Mouse (Mus musculus): ENCODE measurements around the gene Pbx1. TPM values are rescaled to one million over a fixed set of nuclear protein-coding genes. Genes with fewer than 3 reads are reported as not detected.

The Pbx1 gene
- polyA plus RNA-seq, 1 experiment from 2014 or later = 114 TPM

- DNase-seq = no peak
- H3K9me3 ChIP-seq (ENCODE audit: control insufficient read depth, low read length) = no peaks in the 10 kb centered on the region
- 0 out of 2 replicates have a peak, but pooled peaks have one; percentile 39 for ATAC-seq (ENCODE audit: low FRiP score, low TSS enrichment)
- peaks cover 36% of the 10 kb centered on the region for H3K4me1 ChIP-seq (ENCODE audit: control insufficient read depth, insufficient read depth, low read length)
- peak overlapping the region; percentile 17; the same call in 1 of the 2 replicates for H3K9ac ChIP-seq (replicated peaks; ENCODE audit: low read length)
- peaks cover 9% of the 10 kb centered on the region for H3K36me3 ChIP-seq (ENCODE audit: control insufficient read depth, insufficient read depth, low read length)
- H3K4me3 ChIP-seq (replicated peaks; ENCODE audit: low read depth, low read length) = no peak overlapping the region
- no peaks in the 10 kb centered on the region; the same call in 1 of the 2 replicates for H3K27me3 ChIP-seq (ENCODE audit: control insufficient read depth, insufficient read depth, low read length)
- WGBS = 16% methylated on average over 3 of the region's 3 CpGs
- H3K27ac ChIP-seq (replicated peaks; ENCODE audit: low read depth, low read length) = peak overlapping the region; percentile 70
- peak overlapping the region; percentile 34; the same call in 1 of the 2 replicates for H3K4me2 ChIP-seq (ENCODE audit: low read length)
These were observed 218.5 kb downstream of the Pbx1 start for GRCm38 (mm10) chr1:168213595-168213994.

GRCm38 (mm10) chr1:168210401-168210800, 221.7 kb downstream of the Pbx1 start:
- WGBS = 97% methylated on average over 5 of the region's 5 CpGs
- Histone ChIP-seq H3K4me3 (replicated peaks; ENCODE audit: low read depth, low read length) (no peak overlapping the region), H3K4me1 (ENCODE audit: control insufficient read depth, insufficient read depth, low read length) (peaks cover 21% of the 10 kb centered on the region), H3K36me3 (ENCODE audit: control insufficient read depth, insufficient read depth, low read length) (peaks cover 17% of the 10 kb centered on the region), H3K27me3 (ENCODE audit: control insufficient read depth, insufficient read depth, low read length) (peaks cover 2% of the 10 kb centered on the region; the same call in 1 of the 2 replicates), H3K9ac (replicated peaks; ENCODE audit: low read length) (no peak overlapping the region), H3K9me3 (ENCODE audit: control insufficient read depth, low read length) (no peaks in the 10 kb centered on the region), H3K27ac (replicated peaks; ENCODE audit: low read depth, low read length) (no peak overlapping the region), H3K4me2 (ENCODE audit: low read length) (no peak overlapping the region)
- DNase-seq (no peak), ATAC-seq (ENCODE audit: low FRiP score, low TSS enrichment) (no peak)

GRCm38 (mm10) chr1:168200570-168201156, 231.4 kb downstream of the Pbx1 start:
- DNase-seq (peak; percentile 51), ATAC-seq (ENCODE audit: low FRiP score, low TSS enrichment) (peak; percentile 60; the same call in 1 of the 2 replicates)
- Histone ChIP-seq H3K9me3 (ENCODE audit: control insufficient read depth, low read length) (no peaks in the 10 kb centered on the region), H3K36me3 (ENCODE audit: control insufficient read depth, insufficient read depth, low read length) (peaks cover 20% of the 10 kb centered on the region), H3K27ac (replicated peaks; ENCODE audit: low read depth, low read length) (no peak overlapping the region), H3K4me2 (ENCODE audit: low read length) (no peak overlapping the region), H3K27me3 (ENCODE audit: control insufficient read depth, insufficient read depth, low read length) (peaks cover 5% of the 10 kb centered on the region), H3K9ac (replicated peaks; ENCODE audit: low read length) (no peak overlapping the region), H3K4me1 (ENCODE audit: control insufficient read depth, insufficient read depth, low read length) (no peaks in the 10 kb centered on the region), H3K4me3 (replicated peaks; ENCODE audit: low read depth, low read length) (no peak overlapping the region)
- 28% methylated on average over 13 of the region's 13 CpGs for WGBS

GRCm38 (mm10) chr1:168198276-168198675, 233.8 kb downstream of the Pbx1 start:
- Histone ChIP-seq H3K4me1 (ENCODE audit: control insufficient read depth, insufficient read depth, low read length) (no peaks in the 10 kb centered on the region), H3K9me3 (ENCODE audit: control insufficient read depth, low read length) (no peaks in the 10 kb centered on the region), H3K4me2 (ENCODE audit: low read length) (no peak overlapping the region), H3K36me3 (ENCODE audit: control insufficient read depth, insufficient read depth, low read length) (peaks cover 34% of the 10 kb centered on the region), H3K27ac (replicated peaks; ENCODE audit: low read depth, low read length) (no peak overlapping the region), H3K9ac (replicated peaks; ENCODE audit: low read length) (no peak overlapping the region), H3K4me3 (replicated peaks; ENCODE audit: low read depth, low read length) (no peak overlapping the region), H3K27me3 (ENCODE audit: control insufficient read depth, insufficient read depth, low read length) (peaks cover 3% of the 10 kb centered on the region)
- 91% methylated on average over 5 of the region's 5 CpGs for WGBS
- no peak for ATAC-seq (ENCODE audit: low FRiP score, low TSS enrichment)
- no peak for DNase-seq

GRCm38 (mm10) chr1:168197908-168198258, 234.2 kb downstream of the Pbx1 start:
- peaks cover 2% of the 10 kb centered on the region for H3K27me3 ChIP-seq (ENCODE audit: control insufficient read depth, insufficient read depth, low read length)
- peaks cover 30% of the 10 kb centered on the region for H3K36me3 ChIP-seq (ENCODE audit: control insufficient read depth, insufficient read depth, low read length)
- no peak overlapping the region for H3K9ac ChIP-seq (replicated peaks; ENCODE audit: low read length)
- no peak overlapping the region for H3K27ac ChIP-seq (replicated peaks; ENCODE audit: low read depth, low read length)
- no peaks in the 10 kb centered on the region for H3K9me3 ChIP-seq (ENCODE audit: control insufficient read depth, low read length)
- H3K4me2 ChIP-seq (ENCODE audit: low read length) = no peak overlapping the region
- ATAC-seq (ENCODE audit: low FRiP score, low TSS enrichment) (no peak), DNase-seq (no peak)
- 92% methylated on average over 3 of the region's 3 CpGs for WGBS
- no peaks in the 10 kb centered on the region for H3K4me1 ChIP-seq (ENCODE audit: control insufficient read depth, insufficient read depth, low read length)
- H3K4me3 ChIP-seq (replicated peaks; ENCODE audit: low read depth, low read length) = no peak overlapping the region

GRCm38 (mm10) chr1:168197195-168197907, 234.7 kb downstream of the Pbx1 start:
- Histone ChIP-seq H3K27ac (replicated peaks; ENCODE audit: low read depth, low read length) (no peak overlapping the region), H3K4me1 (ENCODE audit: control insufficient read depth, insufficient read depth, low read length) (no peaks in the 10 kb centered on the region), H3K27me3 (ENCODE audit: control insufficient read depth, insufficient read depth, low read length) (no peaks in the 10 kb centered on the region; the same call in 1 of the 2 replicates), H3K36me3 (ENCODE audit: control insufficient read depth, insufficient read depth, low read length) (peaks cover 27% of the 10 kb centered on the region), H3K9ac (replicated peaks; ENCODE audit: low read length) (no peak overlapping the region), H3K4me3 (replicated peaks; ENCODE audit: low read depth, low read length) (no peak overlapping the region), H3K4me2 (ENCODE audit: low read length) (no peak overlapping the region), H3K9me3 (ENCODE audit: control insufficient read depth, low read length) (no peaks in the 10 kb centered on the region)
- DNase-seq (no peak), ATAC-seq (ENCODE audit: low FRiP score, low TSS enrichment) (no peak)
- 89% methylated on average over 6 of the region's 6 CpGs for WGBS

- Histone ChIP-seq H3K4me3 (replicated peaks; ENCODE audit: low read depth, low read length) (no peak overlapping the region), H3K36me3 (ENCODE audit: control insufficient read depth, insufficient read depth, low read length) (peaks cover 23% of the 10 kb centered on the region), H3K4me1 (ENCODE audit: control insufficient read depth, insufficient read depth, low read length) (no peaks in the 10 kb centered on the region), H3K27ac (replicated peaks; ENCODE audit: low read depth, low read length) (peak overlapping the region; percentile 21; the same call in 1 of the 2 replicates), H3K4me2 (ENCODE audit: low read length) (no peak overlapping the region), H3K27me3 (ENCODE audit: control insufficient read depth, insufficient read depth, low read length) (no peaks in the 10 kb centered on the region), H3K9me3 (ENCODE audit: control insufficient read depth, low read length) (no peaks in the 10 kb centered on the region), H3K9ac (replicated peaks; ENCODE audit: low read length) (no peak overlapping the region)
- DNase-seq = peak; percentile 22
- no peak for ATAC-seq (ENCODE audit: low FRiP score, low TSS enrichment)
- WGBS = 73% methylated on average over 7 of the region's 7 CpGs
These were observed 238.7 kb downstream of the Pbx1 start for GRCm38 (mm10) chr1:168193364-168193763.

- WGBS = 94% methylated on average over 8 of the region's 8 CpGs
- no peak for ATAC-seq (ENCODE audit: low FRiP score, low TSS enrichment)
These were observed 249.3 kb downstream of the Pbx1 start for GRCm38 (mm10) chr1:168182816-168183215.

More at GRCm38 (mm10) chr1:168182816-168183215, 249.3 kb downstream of the Pbx1 start:
- Histone ChIP-seq H3K27ac (replicated peaks; ENCODE audit: low read depth, low read length) (no peak overlapping the region), H3K9me3 (ENCODE audit: control insufficient read depth, low read length) (no peaks in the 10 kb centered on the region), H3K4me2 (ENCODE audit: low read length) (no peak overlapping the region), H3K4me1 (ENCODE audit: control insufficient read depth, insufficient read depth, low read length) (peaks cover 7% of the 10 kb centered on the region; the same call in 1 of the 2 replicates), H3K4me3 (replicated peaks; ENCODE audit: low read depth, low read length) (no peak overlapping the region), H3K36me3 (ENCODE audit: control insufficient read depth, insufficient read depth, low read length) (peaks cover 41% of the 10 kb centered on the region), H3K27me3 (ENCODE audit: control insufficient read depth, insufficient read depth, low read length) (no peaks in the 10 kb centered on the region), H3K9ac (replicated peaks; ENCODE audit: low read length) (no peak overlapping the region)
- DNase-seq = no peak

All from midbrain, embryonic 14.5 days (tissue).